Mouse (Mus musculus) thymus, adult 2 months (tissue): ENCODE results near the gene Prmt3.

Source experiments
- CTCF ChIP-seq: fragments of 200-500 bp; IDR thresholded peaks from 2 replicates; pipeline ENCODE4 v1.5.1; 2012; ENCODE audit warnings: mild to moderate bottlenecking, control low read depth, low read length, moderate library complexity, borderline replicate concordance; ENCODE audit not compliant: control insufficient read depth, poor library complexity, insufficient read depth; ENCODE audit errors: extremely low read depth
- POLR2A ChIP-seq: fragments of 200-500 bp; IDR thresholded peaks from 2 replicates; pipeline ENCODE4 v1.6.1; 2012; ENCODE audit warnings: mild to moderate bottlenecking, low read length, control low read depth, moderate library complexity; ENCODE audit not compliant: control insufficient read depth, poor library complexity, insufficient read depth; ENCODE audit errors: extremely low read depth

DNA sequence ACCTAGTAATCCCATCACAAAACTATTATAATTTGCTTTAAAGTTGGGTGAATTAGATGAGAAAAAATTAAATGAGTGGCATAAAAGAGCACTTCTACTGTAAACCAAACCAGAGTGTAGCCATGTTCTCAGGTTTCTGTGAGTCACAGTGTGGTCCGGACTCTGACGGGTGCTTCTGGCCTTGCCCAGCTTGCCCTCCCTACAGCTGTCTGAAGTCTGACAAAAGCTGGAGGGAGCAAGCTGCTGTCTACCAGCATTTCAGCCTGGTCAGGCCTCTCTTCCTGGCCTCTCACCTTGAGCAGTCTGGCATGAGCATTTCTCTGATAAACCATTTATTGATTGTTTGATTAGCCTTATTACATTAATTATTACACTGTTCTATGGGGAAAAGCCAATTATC is 69.8 kb downstream of the Prmt3 start:
- TF ChIP-seq CTCF, result no peak
- TF ChIP-seq POLR2A, result no peak
